Mouse (Mus musculus) left cerebral cortex, adult 6 months (tissue): Measurements from ENCODE around the gene Cnot1. TPM values are rescaled to one million over a fixed set of nuclear protein-coding genes. Genes with fewer than 3 reads are reported as not detected.

Experiments
- long read RNA-seq, 2 experiments: library from polyadenylated mRNA; unstranded; transcript quantifications; one replicate each; pipeline ENCODE4 v2.0.0; 2019 to 2020
- polyA plus RNA-seq: library from polyadenylated mRNA; unstranded; fragments of <200 nt; fragmentation: Nextera tagmentation; gene quantifications from 2 replicates; pipeline ENCODE4 v1.2.3, GENCODE M21; 2021

Gene Cnot1
- polyA plus RNA-seq = 8.8 and 13.5 TPM in 2 replicates
- long read RNA-seq, experiment 1, full-length matches to known transcripts = 2 of 50 reads
- long read RNA-seq, experiment 1, partial matches to known transcripts = 38 of 50 reads
- long read RNA-seq, experiment 1, other reads (novel, unspliced or antisense) = 10 of 50 reads
- long read RNA-seq, experiment 2, partial matches to known transcripts = 22 of 26 reads
- long read RNA-seq, experiment 2, other reads (novel, unspliced or antisense) = 3 of 26 reads

GRCm38 (mm10) chr8:95807331-95807843 is at the start of gene Cnot1:
Cnot1 (minus strand) TSS chr8:95807464.

GRCm38 (mm10) chr8:95853102-95853843 is 46.0 kb upstream of the Cnot1 start, which contains the start of gene Slc38a7:
Slc38a7 (minus strand) TSS chr8:95853539.

GRCm38 (mm10) chr8:95825162-95825561 is 17.9 kb upstream of the Cnot1 start, which contains the start of gene Sap18b:
Sap18b (plus strand) TSS chr8:95825346.

GRCm38 (mm10) chr8:95715676-95716531 is 91.4 kb downstream of the Cnot1 start, which contains the start of gene Setd6:
Setd6 (plus strand) TSS chr8:95715881.

GRCm38 (mm10) chr8:95676631-95677030 is 130.6 kb downstream of the Cnot1 start, which contains the start of gene Ndrg4:
Ndrg4 (plus strand) TSS chr8:95676980.

Other genes with a start within 250 kb of the Cnot1 start
- gene Prss54, start 231.1 kb downstream of the Cnot1 start, polyA plus RNA-seq = not detected in 2 replicates
- gene Gins3, start 174.0 kb downstream of the Cnot1 start, polyA plus RNA-seq = 2.3 and 2.7 TPM in 2 replicates
- gene Ndrg4, start 130.5 kb downstream of the Cnot1 start, polyA plus RNA-seq = 955 and 1,153 TPM in 2 replicates
- 8.1 and 12.1 TPM in 2 replicates for gene Setd6, start 91.6 kb downstream of the Cnot1 start, polyA plus RNA-seq
- 224 and 267 TPM in 2 replicates for gene Sap18b, start 17.9 kb upstream of the Cnot1 start, polyA plus RNA-seq
- 15.4 and 16.2 TPM in 2 replicates for gene Slc38a7, start 46.1 kb upstream of the Cnot1 start, polyA plus RNA-seq
- gene Got2, start 81.1 kb upstream of the Cnot1 start, polyA plus RNA-seq = 118 and 151 TPM in 2 replicates